Mouse (Mus musculus) erythroblast, embryonic 14.5 days (primary cell): ENCODE results near the gene Gm10638. TPM values are rescaled to one million over a fixed set of nuclear protein-coding genes. Genes with fewer than 3 reads are reported as not detected.

ENCODE experiments used
- H3K27me3 ChIP-seq: 2 replicates; pipeline ENCODE4 v1.6.1; 2012; ENCODE audit warnings: inconsistent platforms; ENCODE audit not compliant: control insufficient read depth
- H3K36me3 ChIP-seq: 2 replicates; pipeline ENCODE4 v1.6.1; 2012; ENCODE audit warnings: mild to moderate bottlenecking, inconsistent platforms; ENCODE audit not compliant: control insufficient read depth
- H3K4me1 ChIP-seq: 2 replicates; pipeline ENCODE4 v1.6.1; 2012; ENCODE audit warnings: inconsistent platforms; ENCODE audit not compliant: control insufficient read depth
- H3K4me3 ChIP-seq: replicated peaks from 2 replicates; pipeline ENCODE3; 2012; ENCODE audit warnings: moderate library complexity, mild to moderate bottlenecking, inconsistent platforms
- H3K9me3 ChIP-seq: 2 replicates; pipeline ENCODE4 v1.6.1; 2012; ENCODE audit warnings: low read length, inconsistent platforms, mixed read lengths; ENCODE audit not compliant: control insufficient read depth
- GATA1 ChIP-seq: IDR thresholded peaks from 2 replicates; pipeline ENCODE4 v1.6.1; 2012; ENCODE audit warnings: low read length, inconsistent platforms, mixed read lengths
- TAL1 ChIP-seq: IDR thresholded peaks from 3 replicates; pipeline ENCODE4 v1.6.1; 2012; ENCODE audit warnings: low read length, inconsistent platforms, mixed read lengths
- polyA plus RNA-seq: library from polyadenylated mRNA; stranded (reverse); fragments of >175 nt; gene quantifications from 2 replicates; pipeline ENCODE4 v1.2.3, GENCODE M21; 2012

The Gm10638 gene
- 1.3 and 1.6 TPM in 2 replicates for polyA plus RNA-seq

- TF ChIP-seq TAL1 = no peak
- no peak for TF ChIP-seq GATA1
- Histone ChIP-seq H3K4me3 (peak within 1 kb of the TSS; percentile 95), H3K27me3 (no peaks in the 10 kb centered on the region), H3K9me3 (no peaks in the 10 kb centered on the region), H3K36me3 (peaks cover 3% of the 10 kb centered on the region), H3K4me1 (peaks cover 55% of the 10 kb centered on the region)
Observed at GRCm38 (mm10) chr8:86745221-86745934, at the start of gene Gm10638, which contains the start of gene Siah1a. Gene Gm10638, plus strand, starts transcription at chr8:86745699. Gene Siah1a, minus strand, starts transcription at chr8:86745934.

- H3K27me3 ChIP-seq = no peaks in the 10 kb centered on the region
- H3K4me1 ChIP-seq = peaks cover 24% of the 10 kb centered on the region
- H3K4me3 ChIP-seq = no peak overlapping the region
- peaks cover 29% of the 10 kb centered on the region for H3K36me3 ChIP-seq
- no peak for TF ChIP-seq TAL1
- TF ChIP-seq GATA1 = no peak
- no peaks in the 10 kb centered on the region for H3K9me3 ChIP-seq
Observed at GRCm38 (mm10) chr8:86695703-86696102, 49.8 kb upstream of the Gm10638 start.

GRCm38 (mm10) chr8:86698811-86699421 is 46.6 kb upstream of the Gm10638 start:
- H3K9me3 ChIP-seq = no peaks in the 10 kb centered on the region
- no peak overlapping the region for H3K4me3 ChIP-seq
- no peaks in the 10 kb centered on the region for H3K27me3 ChIP-seq
- H3K36me3 ChIP-seq = peaks cover 19% of the 10 kb centered on the region
- no peak for TF ChIP-seq GATA1
- TF ChIP-seq TAL1 = no peak
- H3K4me1 ChIP-seq = peaks cover 29% of the 10 kb centered on the region

- no peak overlapping the region for H3K4me3 ChIP-seq
- H3K36me3 ChIP-seq = peaks cover 19% of the 10 kb centered on the region
- no peak for TF ChIP-seq TAL1
- no peak for TF ChIP-seq GATA1
- peaks cover 24% of the 10 kb centered on the region for H3K4me1 ChIP-seq
- H3K9me3 ChIP-seq = no peaks in the 10 kb centered on the region
- H3K27me3 ChIP-seq = no peaks in the 10 kb centered on the region
Observed at GRCm38 (mm10) chr8:86699471-86699870, 46.0 kb upstream of the Gm10638 start.

GRCm38 (mm10) chr8:86702453-86702852 is 43.0 kb upstream of the Gm10638 start:
- Histone ChIP-seq H3K4me1 (peaks cover 27% of the 10 kb centered on the region), H3K9me3 (no peaks in the 10 kb centered on the region), H3K4me3 (no peak overlapping the region), H3K36me3 (peaks cover 20% of the 10 kb centered on the region), H3K27me3 (no peaks in the 10 kb centered on the region)
- TF ChIP-seq GATA1 = no peak
- TF ChIP-seq TAL1 = no peak

- TF ChIP-seq GATA1 (no peak), TAL1 (no peak)
- peaks cover 29% of the 10 kb centered on the region for H3K36me3 ChIP-seq
- no peak overlapping the region for H3K4me3 ChIP-seq
- H3K27me3 ChIP-seq = no peaks in the 10 kb centered on the region
- no peaks in the 10 kb centered on the region for H3K9me3 ChIP-seq
- H3K4me1 ChIP-seq = peaks cover 48% of the 10 kb centered on the region
Observed at GRCm38 (mm10) chr8:86705317-86705716, 40.2 kb upstream of the Gm10638 start.

GRCm38 (mm10) chr8:86706756-86707155 is 38.7 kb upstream of the Gm10638 start:
- Histone ChIP-seq H3K36me3 (peaks cover 43% of the 10 kb centered on the region), H3K4me3 (no peak overlapping the region), H3K4me1 (peaks cover 52% of the 10 kb centered on the region), H3K27me3 (no peaks in the 10 kb centered on the region), H3K9me3 (no peaks in the 10 kb centered on the region)
- TF ChIP-seq GATA1 (no peak), TAL1 (no peak)

GRCm38 (mm10) chr8:86707873-86708272 is 37.6 kb upstream of the Gm10638 start:
- Histone ChIP-seq H3K27me3 (no peaks in the 10 kb centered on the region), H3K4me1 (peaks cover 55% of the 10 kb centered on the region), H3K9me3 (no peaks in the 10 kb centered on the region), H3K36me3 (peaks cover 51% of the 10 kb centered on the region), H3K4me3 (no peak overlapping the region)
- TF ChIP-seq TAL1 (no peak), GATA1 (no peak)

- TF ChIP-seq GATA1 (no peak), TAL1 (no peak)
- H3K4me1 ChIP-seq = peaks cover 45% of the 10 kb centered on the region
- H3K36me3 ChIP-seq = peaks cover 77% of the 10 kb centered on the region
- H3K9me3 ChIP-seq = no peaks in the 10 kb centered on the region
- no peak overlapping the region for H3K4me3 ChIP-seq
- H3K27me3 ChIP-seq = no peaks in the 10 kb centered on the region
Observed at GRCm38 (mm10) chr8:86712594-86712993, 32.9 kb upstream of the Gm10638 start.
